Mouse (Mus musculus): ENCODE measurements around the gene Pclo. TPM values are rescaled to one million over a fixed set of nuclear protein-coding genes. Genes with fewer than 3 reads are reported as not detected.

Gene Pclo
- polyA plus RNA-seq, 1 experiment from 2014 or later = 0.15 TPM

- Histone ChIP-seq H3K27ac (no peak overlapping the region), H3K4me1 (no peaks in the 10 kb centered on the region), H3K27me3 (ENCODE audit: insufficient read depth, poor library complexity, severe bottlenecking) (no peaks in the 10 kb centered on the region), H3K9me3 (no peaks in the 10 kb centered on the region), H3K4me3 (no peak overlapping the region), H3K36me3 (no peaks in the 10 kb centered on the region)
- WGBS = 71% methylated on average over 2 of the region's 2 CpGs
- no peak for DNase-seq (ENCODE audit: low spot score)
Measured at GRCm38 (mm10) chr5:14595426-14596013, 80.8 kb downstream of the Pclo start.

- Histone ChIP-seq H3K4me1 (no peaks in the 10 kb centered on the region), H3K4me3 (no peak overlapping the region), H3K9me3 (no peaks in the 10 kb centered on the region), H3K27ac (no peak overlapping the region), H3K36me3 (no peaks in the 10 kb centered on the region), H3K27me3 (ENCODE audit: insufficient read depth, poor library complexity, severe bottlenecking) (no peaks in the 10 kb centered on the region)
- no peak for DNase-seq (ENCODE audit: low spot score)
- whole genome bisulfite sequencing = 56% methylated on average over 1 of the region's 1 CpGs
Measured at GRCm38 (mm10) chr5:14608318-14608717, 93.6 kb downstream of the Pclo start.

GRCm38 (mm10) chr5:14621146-14621545, 106.4 kb downstream of the Pclo start:
- 80% methylated on average over 7 of the region's 7 CpGs for WGBS
- no peaks in the 10 kb centered on the region for H3K27me3 ChIP-seq (ENCODE audit: insufficient read depth, poor library complexity, severe bottlenecking)
- no peaks in the 10 kb centered on the region for H3K9me3 ChIP-seq
- DNase-seq (ENCODE audit: low spot score) = no peak
- no peaks in the 10 kb centered on the region for H3K36me3 ChIP-seq
- no peaks in the 10 kb centered on the region for H3K4me1 ChIP-seq
- no peak overlapping the region for H3K27ac ChIP-seq
- no peak overlapping the region for H3K4me3 ChIP-seq

- H3K27ac ChIP-seq = no peak overlapping the region
- DNase-seq (ENCODE audit: low spot score) = no peak
- no peaks in the 10 kb centered on the region for H3K9me3 ChIP-seq
- H3K27me3 ChIP-seq (ENCODE audit: insufficient read depth, poor library complexity, severe bottlenecking) = no peaks in the 10 kb centered on the region
- H3K4me3 ChIP-seq = no peak overlapping the region
- no peaks in the 10 kb centered on the region for H3K36me3 ChIP-seq
- 72% methylated on average over 7 of the region's 7 CpGs for WGBS
- no peaks in the 10 kb centered on the region for H3K4me1 ChIP-seq
Measured at GRCm38 (mm10) chr5:14623360-14623759, 108.6 kb downstream of the Pclo start.

DNA sequence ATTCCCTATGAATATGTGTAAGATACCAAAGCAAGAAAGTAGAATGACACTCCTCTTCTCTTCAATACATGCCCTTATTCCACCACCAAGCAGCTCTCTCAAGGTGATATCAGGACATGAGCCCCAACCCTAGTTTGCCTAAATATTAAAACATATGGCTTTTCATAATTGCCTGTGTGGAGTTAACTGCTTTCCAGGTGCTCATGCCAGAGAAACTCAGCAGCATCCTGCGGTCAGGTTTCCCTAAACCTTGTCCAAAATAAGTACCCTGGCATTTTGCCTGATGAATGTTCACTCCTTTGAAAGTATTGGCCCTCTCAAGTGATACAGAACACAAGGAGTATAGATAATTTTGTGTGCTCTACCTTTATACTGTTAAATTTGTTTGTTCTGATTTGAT, 126.5 kb downstream of the Pclo start:
- H3K9me3 ChIP-seq = no peaks in the 10 kb centered on the region
- 87% methylated on average over 1 of the region's 1 CpGs for WGBS
- DNase-seq (ENCODE audit: low spot score) = no peak
- no peaks in the 10 kb centered on the region for H3K36me3 ChIP-seq
- no peak overlapping the region for H3K27ac ChIP-seq
- H3K4me1 ChIP-seq = no peaks in the 10 kb centered on the region
- no peaks in the 10 kb centered on the region for H3K27me3 ChIP-seq (ENCODE audit: insufficient read depth, poor library complexity, severe bottlenecking)
- H3K4me3 ChIP-seq = no peak overlapping the region

GRCm38 (mm10) chr5:14645856-14646255, 131.1 kb downstream of the Pclo start:
- H3K4me1 ChIP-seq = no peaks in the 10 kb centered on the region
- no peak overlapping the region for H3K4me3 ChIP-seq
- H3K36me3 ChIP-seq = no peaks in the 10 kb centered on the region
- no peaks in the 10 kb centered on the region for H3K9me3 ChIP-seq
- 91% methylated on average over 3 of the region's 3 CpGs for WGBS
- H3K27me3 ChIP-seq (ENCODE audit: insufficient read depth, poor library complexity, severe bottlenecking) = no peaks in the 10 kb centered on the region
- no peak overlapping the region for H3K27ac ChIP-seq
- DNase-seq (ENCODE audit: low spot score) = no peak

- Histone ChIP-seq H3K4me1 (no peaks in the 10 kb centered on the region), H3K27me3 (ENCODE audit: insufficient read depth, poor library complexity, severe bottlenecking) (no peaks in the 10 kb centered on the region)
- WGBS = 73% methylated on average over 1 of the region's 1 CpGs
Measured at GRCm38 (mm10) chr5:14660637-14661036, 145.9 kb downstream of the Pclo start.

DNA sequence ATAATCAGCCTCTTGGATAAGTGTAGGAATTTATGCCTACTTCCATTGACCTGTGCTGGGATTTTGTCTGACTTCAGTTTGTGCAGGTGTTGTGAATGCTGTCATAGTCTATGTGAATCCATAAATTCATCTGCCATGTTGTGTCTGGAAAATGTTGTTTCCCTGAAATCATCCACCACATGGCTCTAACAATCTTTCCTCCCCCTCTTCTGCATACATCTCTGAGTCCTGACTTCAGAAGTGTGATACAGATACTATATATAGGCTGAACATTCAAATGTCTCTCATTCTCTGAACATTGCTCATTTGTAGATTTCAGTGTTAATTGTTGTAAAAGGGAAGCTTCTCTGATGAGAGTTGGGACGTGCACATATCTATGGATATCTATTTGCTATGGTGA, 147.5 kb downstream of the Pclo start:
- H3K27ac ChIP-seq = no peak overlapping the region
- no peaks in the 10 kb centered on the region for H3K9me3 ChIP-seq
- WGBS = 77% methylated on average over 1 of the region's 1 CpGs
- no peak overlapping the region for H3K4me3 ChIP-seq
- DNase-seq (ENCODE audit: low spot score) = no peak
- H3K27me3 ChIP-seq (ENCODE audit: insufficient read depth, poor library complexity, severe bottlenecking) = no peaks in the 10 kb centered on the region
- no peaks in the 10 kb centered on the region for H3K4me1 ChIP-seq
- no peaks in the 10 kb centered on the region for H3K36me3 ChIP-seq

More at GRCm38 (mm10) chr5:14660637-14661036, 145.9 kb downstream of the Pclo start:
- H3K4me3 ChIP-seq = no peak overlapping the region
- H3K36me3 ChIP-seq = no peaks in the 10 kb centered on the region
- H3K9me3 ChIP-seq = no peaks in the 10 kb centered on the region
- no peak for DNase-seq (ENCODE audit: low spot score)
- no peak overlapping the region for H3K27ac ChIP-seq

DNA sequence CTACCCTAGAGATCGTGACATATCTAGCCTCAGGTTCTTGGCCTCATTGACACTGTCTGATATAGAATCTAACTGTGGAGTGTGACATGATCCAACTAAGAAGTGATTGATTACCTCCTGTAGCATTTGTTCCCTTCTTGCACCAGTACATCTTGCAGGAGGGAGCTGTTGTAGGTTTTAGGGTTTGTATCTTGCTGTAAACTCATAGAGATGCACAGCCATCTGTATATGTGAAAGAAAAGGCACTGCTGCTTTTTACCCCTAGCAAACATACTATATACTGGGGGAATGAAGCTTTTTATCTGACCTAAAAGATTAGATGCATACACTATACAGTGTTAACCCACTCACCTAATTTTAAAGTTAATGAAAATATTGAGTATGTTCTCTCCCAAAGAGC, 147.9 kb downstream of the Pclo start:
- H3K27ac ChIP-seq = no peak overlapping the region
- no peaks in the 10 kb centered on the region for H3K9me3 ChIP-seq
- no peaks in the 10 kb centered on the region for H3K4me1 ChIP-seq
- no peaks in the 10 kb centered on the region for H3K27me3 ChIP-seq (ENCODE audit: insufficient read depth, poor library complexity, severe bottlenecking)
- no peak overlapping the region for H3K4me3 ChIP-seq
- DNase-seq (ENCODE audit: low spot score) = no peak
- H3K36me3 ChIP-seq = no peaks in the 10 kb centered on the region
- WGBS = 71% methylated on average over 1 of the region's 1 CpGs

- Histone ChIP-seq H3K27ac (no peak overlapping the region), H3K4me3 (no peak overlapping the region), H3K9me3 (no peaks in the 10 kb centered on the region; the same call in 1 of the 2 replicates), H3K36me3 (no peaks in the 10 kb centered on the region), H3K4me1 (no peaks in the 10 kb centered on the region), H3K27me3 (ENCODE audit: insufficient read depth, poor library complexity, severe bottlenecking) (no peaks in the 10 kb centered on the region)
- no peak for DNase-seq (ENCODE audit: low spot score)
- WGBS = 87% methylated on average over 6 of the region's 6 CpGs
Measured at GRCm38 (mm10) chr5:14680419-14680818, 165.7 kb downstream of the Pclo start.

- WGBS = 66% methylated on average over 2 of the region's 2 CpGs
- DNase-seq (ENCODE audit: low spot score) = no peak
- no peaks in the 10 kb centered on the region for H3K36me3 ChIP-seq
- H3K9me3 ChIP-seq = no peaks in the 10 kb centered on the region
- H3K27ac ChIP-seq = no peak overlapping the region
- no peaks in the 10 kb centered on the region for H3K4me1 ChIP-seq
- H3K4me3 ChIP-seq = no peak overlapping the region
- H3K27me3 ChIP-seq (ENCODE audit: insufficient read depth, poor library complexity, severe bottlenecking) = no peaks in the 10 kb centered on the region
Measured at GRCm38 (mm10) chr5:14691995-14692394, 177.3 kb downstream of the Pclo start.

DNA sequence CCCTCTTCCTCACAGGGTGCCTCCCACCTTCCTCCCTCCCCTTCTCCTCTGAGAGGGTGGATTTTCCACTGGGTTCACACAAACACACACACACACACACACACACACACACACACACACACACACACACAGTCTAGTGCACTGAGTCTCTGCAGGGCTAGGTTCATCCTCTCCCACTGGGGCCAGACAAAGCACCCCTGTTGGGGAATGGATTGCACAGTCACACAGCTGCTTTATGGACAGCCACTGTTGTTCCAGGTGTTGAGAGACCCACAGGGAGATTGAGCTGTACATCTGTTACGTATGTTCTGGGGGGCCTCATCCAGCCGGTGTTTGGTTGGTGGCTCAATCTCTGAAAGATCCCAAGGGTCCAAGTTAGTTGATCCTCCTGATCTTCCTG, 182.0 kb downstream of the Pclo start:
- no peak overlapping the region for H3K27ac ChIP-seq
- H3K4me1 ChIP-seq = no peaks in the 10 kb centered on the region
- H3K36me3 ChIP-seq = no peaks in the 10 kb centered on the region
- no peaks in the 10 kb centered on the region for H3K9me3 ChIP-seq
- no peak overlapping the region for H3K4me3 ChIP-seq
- DNase-seq (ENCODE audit: low spot score) = no peak
- WGBS = 94% methylated on average over 2 of the region's 2 CpGs
- H3K27me3 ChIP-seq (ENCODE audit: insufficient read depth, poor library complexity, severe bottlenecking) = no peaks in the 10 kb centered on the region

DNA sequence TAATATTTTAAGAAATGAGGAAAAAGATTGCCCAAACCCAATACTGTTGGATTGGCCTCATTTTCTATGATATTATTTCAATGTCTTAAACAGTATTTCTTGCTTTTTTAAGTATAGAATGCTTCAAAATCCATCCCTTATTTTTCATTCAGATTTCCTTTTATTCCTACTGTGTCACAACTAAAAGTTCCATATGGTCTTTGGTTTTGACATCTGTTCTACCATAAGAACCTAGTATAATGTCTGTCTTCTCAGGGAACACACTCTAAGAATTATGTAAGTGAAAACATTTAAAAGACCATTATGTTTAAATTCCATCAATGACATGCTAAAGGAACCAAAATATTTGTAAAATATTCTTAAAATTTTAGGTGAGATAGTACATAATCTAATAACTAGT, 186.2 kb downstream of the Pclo start:
- H3K36me3 ChIP-seq = no peaks in the 10 kb centered on the region
- no peaks in the 10 kb centered on the region for H3K9me3 ChIP-seq
- DNase-seq (ENCODE audit: low spot score) = no peak
- H3K27ac ChIP-seq = no peak overlapping the region
- no peaks in the 10 kb centered on the region for H3K4me1 ChIP-seq
- H3K27me3 ChIP-seq (ENCODE audit: insufficient read depth, poor library complexity, severe bottlenecking) = no peaks in the 10 kb centered on the region
- H3K4me3 ChIP-seq = no peak overlapping the region

- no peak for DNase-seq (ENCODE audit: low spot score)
- Histone ChIP-seq H3K9me3 (no peaks in the 10 kb centered on the region), H3K4me3 (no peak overlapping the region), H3K4me1 (no peaks in the 10 kb centered on the region), H3K27ac (no peak overlapping the region), H3K27me3 (ENCODE audit: insufficient read depth, poor library complexity, severe bottlenecking) (no peaks in the 10 kb centered on the region), H3K36me3 (no peaks in the 10 kb centered on the region)
- 66% methylated on average over 2 of the region's 2 CpGs for WGBS
Measured at GRCm38 (mm10) chr5:14705423-14705822, 190.7 kb downstream of the Pclo start.

Data from heart, embryonic 10.5 days (tissue).